Mouse (Mus musculus) inflammation-experienced regulatory T-cells, adult 16 weeks (primary cell): ENCODE results near the gene Pop7. TPM values are rescaled to one million over a fixed set of nuclear protein-coding genes. Genes with fewer than 3 reads are reported as not detected.

Source experiments
- polyA plus RNA-seq: library from polyadenylated mRNA; unstranded; fragments of 100-300 nt; shearing (Covaris generic); gene quantifications from one replicate; pipeline ENCODE4 v1.2.1, GENCODE M21; 2017

Gene Pop7
- polyA plus RNA-seq, result 48.1 TPM

GRCm38 (mm10) chr5:137501709-137502666, at the start of gene Pop7:
TSS of gene Pop7 (minus strand) at chr5:137502518.

GRCm38 (mm10) chr5:137533117-137533827, 31.0 kb upstream of the Pop7 start, which contains the start of the genes Epo and Gnb2:
TSS of gene Epo (minus strand) at chr5:137533242.
TSS of gene Gnb2 (minus strand) at chr5:137533510.

GRCm38 (mm10) chr5:137518436-137518835, 16.1 kb upstream of the Pop7 start, which contains the start of gene Gigyf1:
TSS of gene Gigyf1 (plus strand) at chr5:137518548.

GRCm38 (mm10) chr5:137476964-137477363, 25.4 kb downstream of the Pop7 start, which contains the start of gene Zan:
TSS of gene Zan (minus strand) at chr5:137477064.

Other genes with a start within 250 kb of the Pop7 start
- gene Ache, start 215.0 kb downstream of the Pop7 start, polyA plus RNA-seq, result 0.51 TPM
- 1.8 TPM for gene Ufsp1, start 207.9 kb downstream of the Pop7 start, polyA plus RNA-seq
- gene Srrt, start 194.8 kb downstream of the Pop7 start, polyA plus RNA-seq, result 108 TPM
- gene Trip6, start 188.1 kb downstream of the Pop7 start, polyA plus RNA-seq, result 9.0 TPM
- 28.5 TPM for gene Slc12a9, start 168.9 kb downstream of the Pop7 start, polyA plus RNA-seq
- not detected for gene Ephb4, start 152.4 kb downstream of the Pop7 start, polyA plus RNA-seq
- gene Zan, start 25.5 kb downstream of the Pop7 start, polyA plus RNA-seq, result 0.67 TPM
- 3.9 TPM for gene Gigyf1, start 16.0 kb upstream of the Pop7 start, polyA plus RNA-seq
- gene Epo, start 30.7 kb upstream of the Pop7 start, polyA plus RNA-seq, result not detected
- 205 TPM for gene Gnb2, start 31.0 kb upstream of the Pop7 start, polyA plus RNA-seq
- not detected for gene Actl6b, start 51.0 kb upstream of the Pop7 start, polyA plus RNA-seq
- 0.39 TPM for gene Tfr2, start 67.3 kb upstream of the Pop7 start, polyA plus RNA-seq
- 99.5 TPM for gene Mospd3, start 98.5 kb upstream of the Pop7 start, polyA plus RNA-seq
- gene Pcolce, start 111.3 kb upstream of the Pop7 start, polyA plus RNA-seq, result 2.4 TPM
- gene Fbxo24, start 126.5 kb upstream of the Pop7 start, polyA plus RNA-seq, result 0.93 TPM
- 383 TPM for gene Lrch4, start 126.6 kb upstream of the Pop7 start, polyA plus RNA-seq
- 98.4 TPM for gene Gm20605, start 126.7 kb upstream of the Pop7 start, polyA plus RNA-seq
- 164 TPM for gene Sap25, start 138.8 kb upstream of the Pop7 start, polyA plus RNA-seq
- gene Irs3, start 143.2 kb upstream of the Pop7 start, polyA plus RNA-seq, result not detected
- 35.1 TPM for gene Agfg2, start 182.2 kb upstream of the Pop7 start, polyA plus RNA-seq
- 0.57 TPM for gene Nyap1, start 239.1 kb upstream of the Pop7 start, polyA plus RNA-seq
- 412 TPM for gene Tsc22d4, start 243.2 kb upstream of the Pop7 start, polyA plus RNA-seq